Mouse (Mus musculus) lung, adult 18-20 months (tissue): ENCODE data around the gene Emc3.
A peak's percentile ranks its signal among the peaks of the same experiment; 100 is the strongest.

Experiments used
- DNase-seq, 2 experiments: peaks; one replicate each; pipeline ENCODE4 v3.0.0; 2022; ENCODE audit warnings: mixed read lengths in 2 of 2

Gene Emc3

GRCm38 (mm10) chr6:113494258-113494788, 37.1 kb downstream of the Emc3 start:
- DNase-seq = peak; percentile 81 to 82

DNA sequence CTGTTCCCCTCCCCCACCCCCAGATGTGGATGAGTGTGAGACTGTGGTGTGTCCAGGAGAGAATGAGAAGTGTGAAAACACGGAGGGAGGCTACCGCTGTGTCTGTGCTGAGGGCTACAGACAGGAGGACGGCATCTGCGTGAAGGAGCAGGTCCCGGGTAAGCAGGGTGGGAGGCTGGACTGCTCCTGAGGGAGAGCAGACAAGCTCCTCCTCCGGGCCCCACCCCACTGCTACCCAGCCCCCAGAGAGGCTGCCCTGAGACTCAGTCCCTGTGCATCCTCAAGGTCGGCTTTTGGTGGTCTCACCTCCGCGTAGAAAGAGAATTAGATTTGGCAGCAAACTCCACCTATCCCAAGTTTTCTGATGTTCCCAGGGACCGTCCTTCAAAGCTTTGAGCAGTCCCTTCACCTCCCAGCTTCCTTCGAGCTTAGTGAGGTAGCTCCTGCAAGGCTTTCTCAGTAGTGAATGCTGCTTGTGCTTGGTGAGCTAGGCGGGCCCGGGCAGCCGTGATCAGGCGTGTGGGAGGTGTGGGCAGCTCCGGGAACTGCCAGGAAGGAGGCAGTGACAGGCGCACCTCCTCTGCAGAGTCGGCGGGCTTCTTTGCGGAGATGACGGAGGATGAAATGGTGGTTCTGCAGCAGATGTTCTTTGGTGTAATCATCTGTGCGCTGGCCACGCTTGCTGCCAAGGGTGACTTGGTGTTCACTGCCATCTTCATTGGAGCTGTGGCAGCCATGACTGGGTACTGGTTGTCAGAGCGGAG, 39.2 kb downstream of the Emc3 start:
- no peak for DNase-seq

GRCm38 (mm10) chr6:113489410-113489809, 42.0 kb downstream of the Emc3 start:
- DNase-seq = no peak

DNA sequence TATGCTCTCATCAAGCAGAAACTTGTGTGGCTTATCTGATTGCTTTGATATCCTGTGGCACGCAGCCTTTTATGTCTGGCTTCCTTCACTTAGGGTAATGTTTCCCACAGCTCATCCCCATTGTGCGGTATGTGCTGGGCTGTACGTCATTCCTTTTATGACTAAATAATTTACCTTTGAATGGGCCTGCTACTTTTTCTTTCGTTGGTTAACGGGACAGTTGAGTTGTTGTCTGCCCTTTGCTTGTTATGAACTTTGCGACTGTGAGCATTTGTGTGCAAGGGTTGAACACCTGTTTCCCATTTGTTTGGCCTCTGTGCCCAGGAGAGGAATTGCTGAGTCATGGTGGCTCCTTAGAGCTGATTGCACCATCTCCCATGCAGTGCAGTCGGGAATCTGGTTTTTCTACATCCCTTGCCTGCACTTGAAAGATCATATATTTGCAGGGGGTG, 44.3 kb downstream of the Emc3 start:
- DNase-seq = peak; percentile 71 to 81

DNA sequence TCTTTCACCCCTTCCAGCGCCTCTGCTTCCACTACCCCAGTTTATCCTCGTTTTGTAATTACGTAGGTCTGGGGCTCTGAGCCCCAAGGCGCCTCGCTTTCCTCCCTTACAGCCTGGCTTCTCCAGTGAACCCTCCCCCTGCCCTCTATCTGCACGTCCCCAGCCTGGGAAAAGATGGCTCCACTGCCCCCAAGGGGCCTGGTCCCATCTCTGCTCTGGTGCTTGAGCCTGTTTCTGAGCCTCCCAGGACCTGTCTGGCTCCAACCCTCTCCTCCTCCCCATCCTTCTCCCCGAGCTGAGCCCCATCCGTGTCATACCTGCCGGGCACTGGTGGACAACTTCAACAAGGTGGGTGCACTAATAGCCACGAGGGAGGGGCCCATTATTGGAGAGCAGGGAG, 47.7 kb downstream of the Emc3 start:
- DNase-seq = peak in 1 of 2 experiments; percentile 21

DNA sequence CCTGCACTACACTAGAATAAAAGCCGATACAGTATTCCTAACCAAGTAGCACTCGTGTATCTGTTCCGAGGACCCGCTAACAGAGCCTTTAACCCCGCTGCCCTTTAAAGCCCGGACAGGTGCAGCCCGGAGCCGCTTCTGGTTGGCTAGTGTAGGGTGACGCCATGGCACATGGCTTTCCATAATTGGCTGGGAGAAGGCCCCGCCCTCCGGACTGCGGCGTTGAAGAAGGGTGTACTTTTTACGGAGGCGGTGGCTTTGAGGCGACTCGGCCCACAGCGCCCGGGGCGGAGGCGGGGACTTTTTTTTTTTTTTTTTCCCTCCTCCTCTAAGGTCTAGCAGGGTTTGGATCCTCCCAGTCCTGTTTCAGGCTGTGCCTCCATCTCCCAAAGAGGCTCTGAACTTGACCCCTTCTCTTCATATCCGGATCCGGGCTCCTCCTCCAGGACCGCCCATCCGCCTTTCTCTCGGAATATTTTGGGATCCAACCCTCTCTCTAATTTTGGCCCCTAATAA, 48.3 kb downstream of the Emc3 start, which contains the start of gene Creld1:
Creld1 (plus strand) TSS at position 198 of the 516 bp plus-strand sequence.
- peak; percentile 97 to 98 for DNase-seq

DNA sequence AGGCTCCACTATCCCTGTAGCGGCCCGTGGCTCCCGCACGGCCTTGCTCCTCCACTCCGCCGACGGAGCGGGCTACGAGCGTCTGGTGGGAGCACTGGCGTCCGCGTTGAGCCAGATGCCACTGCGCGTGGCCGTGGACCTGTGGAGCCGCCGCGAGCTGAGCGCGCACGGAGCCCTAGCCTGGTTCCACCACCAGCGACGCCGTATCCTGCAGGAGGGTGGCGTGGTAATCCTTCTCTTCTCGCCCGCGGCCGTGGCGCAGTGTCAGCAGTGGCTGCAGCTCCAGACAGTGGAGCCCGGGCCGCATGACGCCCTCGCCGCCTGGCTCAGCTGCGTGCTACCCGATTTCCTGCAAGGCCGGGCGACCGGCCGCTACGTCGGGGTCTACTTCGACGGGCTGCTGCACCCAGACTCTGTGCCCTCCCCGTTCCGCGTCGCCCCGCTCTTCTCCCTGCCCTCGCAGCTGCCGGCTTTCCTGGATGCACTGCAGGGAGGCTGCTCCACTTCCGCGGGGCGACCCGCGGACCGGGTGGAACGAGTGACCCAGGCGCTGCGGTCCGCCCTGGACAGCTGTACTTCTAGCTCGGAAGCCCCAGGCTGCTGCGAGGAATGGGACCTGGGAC, 48.9 kb downstream of the Emc3 start:
- DNase-seq = peak; percentile 38 to 39

DNA sequence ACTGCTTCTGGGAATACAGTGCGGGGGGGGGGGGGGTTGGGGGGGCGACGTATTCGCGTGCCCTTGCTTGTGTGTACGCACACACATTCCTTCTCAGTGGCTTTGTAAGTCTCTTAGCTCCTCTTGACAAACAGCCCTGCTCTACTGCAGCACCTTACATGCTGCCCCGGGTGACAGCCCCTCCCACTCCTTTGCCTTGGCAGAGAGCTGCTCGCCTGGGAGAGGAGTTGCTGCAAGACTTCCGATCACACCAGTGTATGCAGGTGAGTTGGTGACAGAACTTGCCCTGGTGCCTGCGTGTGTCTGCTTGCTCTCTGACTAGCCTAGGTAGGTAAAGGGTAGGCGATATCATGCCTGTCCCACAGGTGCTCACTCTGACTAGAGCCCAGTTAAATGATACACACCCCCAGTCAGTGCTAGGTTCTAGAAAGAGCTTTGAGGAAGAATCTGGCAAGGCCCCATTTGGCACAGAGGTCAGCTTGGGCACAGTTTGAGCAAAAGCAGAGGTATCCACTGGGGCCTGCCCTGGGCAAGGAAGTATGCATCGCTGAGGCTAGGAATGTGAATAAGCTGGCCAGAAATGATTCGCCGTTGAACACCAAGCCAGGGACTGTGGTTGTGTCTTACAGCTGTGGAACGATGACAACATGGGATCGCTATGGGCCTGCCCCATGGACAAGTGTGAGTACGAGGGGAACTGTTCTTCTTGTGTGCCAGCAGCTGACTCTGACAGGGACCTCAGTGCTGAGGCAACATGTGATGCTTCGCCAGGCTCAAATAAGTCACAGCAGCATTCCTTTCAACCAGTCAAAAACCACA, 50.7 kb downstream of the Emc3 start:
- peak; percentile 71 to 82 for DNase-seq

- DNase-seq = no peak
These were observed 52.5 kb downstream of the Emc3 start for GRCm38 (mm10) chr6:113478906-113479305.

DNA sequence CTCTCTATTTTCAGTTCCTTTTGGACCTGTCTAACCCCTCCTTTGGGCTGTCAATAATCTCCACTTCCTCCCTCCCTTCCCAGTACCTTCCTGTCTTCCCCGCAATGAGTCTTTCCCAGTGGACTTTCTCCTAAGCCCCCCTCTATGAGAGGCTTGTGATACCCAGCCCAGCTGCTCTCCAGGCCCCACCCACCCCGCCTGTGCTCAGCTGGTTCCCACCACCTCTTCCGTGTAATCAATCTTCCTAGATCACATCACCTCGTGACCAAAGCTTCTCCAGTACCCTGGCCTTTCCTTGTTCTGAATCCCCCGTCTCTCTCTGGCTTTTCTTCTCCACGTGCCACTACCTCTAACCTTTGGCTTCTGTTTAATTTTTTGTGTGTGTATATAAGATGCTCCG, 54.1 kb downstream of the Emc3 start:
- DNase-seq = no peak

- no peak for DNase-seq
These were observed 57.7 kb downstream of the Emc3 start for GRCm38 (mm10) chr6:113473715-113474114.

GRCm38 (mm10) chr6:113473246-113473645, 58.2 kb downstream of the Emc3 start:
- DNase-seq = no peak

DNA sequence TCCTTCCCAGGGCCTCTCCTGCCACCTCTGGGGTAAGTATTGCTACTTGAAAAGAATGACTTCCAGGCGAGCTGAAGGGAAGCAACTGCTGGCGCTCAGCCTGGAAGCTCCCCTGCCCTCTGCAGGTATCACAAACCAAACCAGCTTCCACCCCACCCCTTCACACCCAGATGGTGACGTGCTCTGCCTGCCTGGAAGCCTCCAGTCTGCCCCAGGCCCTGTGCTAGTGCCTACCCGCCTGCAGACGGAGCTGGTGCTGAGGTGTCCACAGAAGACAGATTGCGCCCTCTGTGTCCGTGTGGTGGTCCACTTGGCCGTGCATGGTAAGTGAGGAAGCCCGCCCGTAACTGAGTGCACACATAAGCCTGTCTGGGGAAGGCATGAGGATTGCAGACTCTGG, 59.4 kb downstream of the Emc3 start:
- peak in 1 of 2 experiments; percentile 35 for DNase-seq

GRCm38 (mm10) chr6:113471297-113471936, 60.0 kb downstream of the Emc3 start, which contains the start of gene Il17rc:
Gene Il17rc, plus strand, starts transcription at chr6:113471427.
- peak; percentile 82 to 88 for DNase-seq

DNA sequence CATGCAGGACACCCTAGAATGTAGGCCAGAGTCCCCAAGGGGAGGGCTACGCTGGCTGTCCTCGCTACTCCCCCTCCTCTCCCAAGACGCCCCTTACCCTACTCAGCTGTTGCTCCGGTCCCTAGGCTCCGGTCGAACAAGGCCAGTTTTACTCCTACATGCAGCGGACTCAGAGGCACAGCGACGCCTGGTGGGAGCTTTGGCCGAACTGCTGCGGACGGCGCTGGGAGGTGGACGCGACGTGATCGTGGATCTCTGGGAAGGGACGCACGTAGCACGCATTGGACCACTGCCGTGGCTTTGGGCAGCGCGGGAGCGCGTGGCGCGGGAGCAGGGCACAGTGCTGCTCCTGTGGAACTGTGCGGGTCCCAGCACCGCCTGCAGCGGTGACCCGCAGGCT, 62.0 kb downstream of the Emc3 start:
- DNase-seq = peak; percentile 77 to 84

DNA sequence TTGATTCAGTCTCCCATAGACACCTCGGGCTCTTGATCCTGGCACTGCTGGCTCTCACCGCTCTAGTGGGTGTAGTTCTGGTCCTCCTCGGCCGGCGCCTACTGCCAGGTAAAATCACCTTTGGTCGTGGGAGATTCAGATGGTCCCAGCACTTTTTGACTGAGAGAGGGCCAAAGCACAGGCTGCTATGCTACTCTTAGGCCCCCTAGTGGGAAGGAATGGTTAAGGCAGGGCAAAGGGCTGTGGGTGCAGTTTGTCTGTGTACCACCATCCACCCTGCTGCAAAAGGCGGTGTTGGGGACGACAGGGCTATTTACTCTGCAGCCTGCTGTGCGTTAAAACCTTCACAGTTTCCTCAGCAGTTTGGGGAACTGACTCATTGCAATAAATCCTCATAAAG, 62.4 kb downstream of the Emc3 start:
- peak; percentile 71 to 80 for DNase-seq

DNA sequence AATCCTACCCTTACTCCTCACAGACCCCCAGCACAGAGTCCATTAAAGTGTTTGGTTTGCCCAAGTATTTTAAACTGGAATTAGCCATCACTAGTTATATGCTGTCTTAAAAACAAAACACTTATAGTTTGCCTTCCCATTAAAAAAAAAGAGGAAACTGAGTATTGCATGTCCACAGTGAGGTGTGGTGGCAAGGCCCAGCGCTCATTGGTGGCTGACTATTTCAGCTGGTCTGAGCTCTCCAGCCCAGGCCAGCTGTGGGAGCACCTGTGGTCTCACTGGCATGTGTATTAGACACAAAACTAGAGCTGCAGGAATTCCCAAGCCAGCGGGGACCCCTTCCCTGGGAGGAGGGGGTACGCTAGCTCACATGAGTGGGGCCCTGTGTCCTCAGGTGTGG, 62.9 kb downstream of the Emc3 start:
- no peak for DNase-seq

GRCm38 (mm10) chr6:113465602-113466001, 65.8 kb downstream of the Emc3 start:
- DNase-seq = no peak
